Mouse (Mus musculus) gonadal fat pad, adult 2 months (tissue): ENCODE data around the gene Gimap7. TPM values are rescaled to one million over a fixed set of nuclear protein-coding genes. Genes with fewer than 3 reads are reported as not detected.
"Not testable (repeated sequence)": the region's sequence is repeated elsewhere in the genome, so short reads cannot be mapped to it uniquely, and the experiment has no call there.

Source experiments
- DNase-seq: peaks from one replicate; pipeline ENCODE4 v3.0.0-alpha.2; 2012; ENCODE audit warnings: low read depth
- polyA plus RNA-seq: library from polyadenylated mRNA; depleted of rRNA; stranded (reverse); fragments of >200 nt; gene quantifications from 2 replicates; pipeline ENCODE4 v1.2.3, GENCODE M21; 2012; rRNA removed

The Gimap7 gene
- 0.20 and 0.34 TPM in 2 replicates for polyA plus RNA-seq

DNA sequence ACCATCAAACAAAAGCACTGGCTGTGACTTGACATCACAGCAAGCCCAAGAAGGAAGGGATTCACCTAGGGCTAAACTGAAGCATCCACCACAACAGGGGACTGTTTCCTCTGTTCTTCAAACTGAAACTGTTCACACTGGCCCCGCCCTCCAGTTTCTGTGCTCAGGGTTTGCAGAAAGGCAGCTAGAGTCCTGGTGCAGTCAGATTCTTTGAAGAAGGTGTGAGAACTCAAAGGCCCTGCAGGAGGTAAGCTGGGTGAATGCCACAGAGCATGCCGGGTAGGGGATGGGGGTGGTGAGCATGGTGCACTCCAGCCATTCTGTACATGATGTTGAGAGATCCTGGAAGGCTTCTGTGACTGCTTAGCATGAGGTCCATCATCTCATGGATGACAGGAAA is at the start of gene Gimap7, which contains the start of gene Gm28053:
Gene Gimap7, plus strand, starts transcription at position 167 of the 400 bp plus-strand sequence.
Gene Gm28053, plus strand, starts transcription at position 153 of the 400 bp plus-strand sequence.
- DNase-seq = no peak

DNA sequence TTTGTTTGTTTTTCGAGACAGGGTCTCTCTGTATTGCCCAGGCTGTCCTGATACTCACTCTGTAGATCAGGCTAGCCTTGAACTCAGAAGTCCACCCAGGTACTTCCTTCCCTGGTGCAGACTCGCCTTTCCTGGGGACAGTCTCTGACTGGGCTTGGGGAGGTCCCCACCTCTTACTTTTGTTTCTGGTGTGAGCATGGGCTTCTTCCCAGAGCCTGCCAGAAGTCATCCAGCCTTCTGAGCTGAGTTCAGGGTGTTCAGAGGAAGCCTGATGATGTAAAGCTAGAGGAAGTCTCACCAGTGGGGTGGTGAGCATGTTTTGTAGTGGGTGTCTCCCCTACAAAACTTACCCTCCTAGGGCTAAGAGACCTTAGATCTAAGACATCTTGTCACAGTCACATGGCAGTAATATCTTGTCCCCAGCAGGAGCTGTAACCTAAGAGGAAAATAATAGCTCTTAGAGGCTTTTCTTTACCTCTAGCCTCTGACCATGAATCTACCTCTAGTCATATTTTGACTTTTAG is 48.9 kb upstream of the Gimap7 start:
- no peak for DNase-seq

- DNase-seq = no peak
These were observed 43.9 kb upstream of the Gimap7 start for GRCm38 (mm10) chr6:48674291-48675058.

- DNase-seq = no peak
These were observed 43.0 kb upstream of the Gimap7 start for GRCm38 (mm10) chr6:48675400-48675930.

DNA sequence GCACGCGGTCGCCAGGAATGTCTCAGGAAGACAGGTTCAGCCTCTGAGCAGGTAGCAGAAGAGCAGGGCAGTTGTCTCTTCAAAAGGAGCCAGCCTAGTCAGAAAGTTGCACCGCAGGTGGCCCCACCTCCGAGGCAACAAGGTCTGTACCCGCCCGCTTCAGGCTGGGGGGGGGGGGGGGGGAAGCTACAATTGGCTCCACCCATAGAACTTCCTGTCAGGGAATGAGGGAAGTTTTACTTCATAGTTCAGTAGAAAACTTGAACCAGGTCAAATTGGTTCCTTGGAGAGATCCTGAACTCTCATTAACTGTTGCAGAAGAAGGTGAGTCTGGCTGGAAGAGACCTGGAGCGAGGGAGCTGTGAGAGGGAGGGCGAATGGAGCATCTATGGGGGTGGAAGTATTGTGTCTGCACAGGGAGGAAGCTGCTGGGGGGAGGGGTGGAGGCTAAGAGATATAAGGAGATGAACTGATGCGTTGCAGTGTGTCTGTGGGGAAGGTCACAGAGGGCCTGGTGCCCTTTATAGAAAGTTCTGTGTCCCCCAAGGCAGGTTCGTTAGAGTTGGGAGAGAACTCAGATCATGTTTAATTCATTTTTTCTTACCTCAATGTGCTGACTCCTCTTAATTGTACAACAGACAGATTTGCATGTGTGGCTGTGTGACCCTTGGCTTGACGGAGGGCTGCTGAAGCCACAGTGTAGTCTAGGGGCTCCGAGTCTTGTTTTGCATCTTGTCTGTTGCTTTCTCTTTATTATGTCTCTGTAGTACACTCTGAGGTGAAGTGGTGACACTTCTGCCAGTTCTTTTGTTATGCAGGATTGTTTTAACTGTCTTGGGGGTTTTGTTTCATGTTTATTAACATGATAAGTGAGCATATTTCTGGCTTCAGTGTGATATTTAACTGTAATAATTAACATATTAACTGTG is 42.2 kb upstream of the Gimap7 start, which contains the start of gene Gimap9:
Gene Gimap9, plus strand, starts transcription at position 199 of the 929 bp plus-strand sequence.
- DNase-seq = peak; percentile 13

DNA sequence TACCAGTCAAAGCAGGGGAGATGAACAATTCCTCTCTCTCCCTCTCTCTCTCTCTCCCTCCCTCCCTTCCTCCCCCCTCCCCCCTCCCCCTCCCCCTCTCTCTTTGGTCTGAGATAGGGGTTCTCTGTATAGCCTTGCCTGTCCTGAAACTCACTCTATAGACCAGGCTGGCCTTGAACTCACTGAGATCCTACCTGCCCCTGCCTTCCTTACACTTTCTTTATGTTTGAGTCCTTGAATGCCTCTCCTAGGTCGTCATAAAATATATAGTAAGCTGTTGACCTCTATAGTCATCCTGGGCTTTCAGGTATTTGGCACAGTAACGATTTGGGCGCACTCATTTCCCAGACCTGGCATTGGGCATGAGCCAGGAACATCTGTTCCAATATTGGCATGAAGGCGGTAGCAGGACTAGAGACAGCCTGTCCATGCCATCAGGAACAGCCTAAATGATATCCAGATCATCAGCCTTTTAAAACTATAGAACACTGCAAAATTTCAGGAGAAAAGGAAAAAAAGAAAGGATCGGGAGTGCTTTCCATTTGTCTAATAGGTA is 41.5 kb upstream of the Gimap7 start:
- no peak for DNase-seq

GRCm38 (mm10) chr6:48677492-48678345 is 40.7 kb upstream of the Gimap7 start:
- DNase-seq = no peak

DNA sequence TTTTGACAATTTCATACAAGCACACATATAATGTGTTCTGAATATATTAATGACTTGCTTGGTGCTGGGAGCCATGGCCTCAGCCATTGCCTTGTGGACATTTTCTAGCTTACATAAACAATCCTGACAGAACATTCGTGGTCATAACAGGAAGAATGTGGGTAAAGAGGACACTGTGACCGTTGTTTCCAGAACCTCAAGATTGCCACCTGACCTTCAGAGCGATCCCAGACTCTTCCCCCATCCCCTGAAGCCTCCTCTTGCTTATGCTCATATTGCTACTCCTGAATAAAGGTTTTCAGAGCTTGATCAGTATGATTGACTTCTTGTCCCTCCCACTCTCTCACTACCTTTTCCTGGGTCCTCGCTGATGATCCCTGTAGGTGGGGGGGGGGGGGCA is 40.0 kb upstream of the Gimap7 start:
- no peak for DNase-seq

DNA sequence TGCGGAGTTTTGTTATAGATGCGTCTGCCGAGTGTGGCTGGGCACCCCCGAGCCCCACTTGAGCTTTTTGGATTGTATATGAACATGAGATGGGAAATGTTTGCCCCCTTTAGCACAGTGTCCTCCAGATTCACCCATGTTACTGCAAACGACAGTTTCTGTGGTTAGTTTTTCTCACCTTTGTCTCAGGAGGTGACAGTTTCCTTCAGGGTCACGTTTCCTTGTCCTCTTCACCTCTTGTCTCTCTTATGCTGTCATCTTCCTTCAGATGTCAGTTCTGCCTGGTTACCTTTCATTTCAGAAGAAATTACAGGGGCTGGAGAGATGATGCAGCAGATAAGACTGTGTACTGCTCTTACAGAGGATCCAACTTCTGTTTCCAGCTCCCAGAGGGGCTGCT is 38.7 kb upstream of the Gimap7 start:
- DNase-seq = no peak

GRCm38 (mm10) chr6:48680421-48680820 is 38.0 kb upstream of the Gimap7 start:
- DNase-seq = no peak

DNA sequence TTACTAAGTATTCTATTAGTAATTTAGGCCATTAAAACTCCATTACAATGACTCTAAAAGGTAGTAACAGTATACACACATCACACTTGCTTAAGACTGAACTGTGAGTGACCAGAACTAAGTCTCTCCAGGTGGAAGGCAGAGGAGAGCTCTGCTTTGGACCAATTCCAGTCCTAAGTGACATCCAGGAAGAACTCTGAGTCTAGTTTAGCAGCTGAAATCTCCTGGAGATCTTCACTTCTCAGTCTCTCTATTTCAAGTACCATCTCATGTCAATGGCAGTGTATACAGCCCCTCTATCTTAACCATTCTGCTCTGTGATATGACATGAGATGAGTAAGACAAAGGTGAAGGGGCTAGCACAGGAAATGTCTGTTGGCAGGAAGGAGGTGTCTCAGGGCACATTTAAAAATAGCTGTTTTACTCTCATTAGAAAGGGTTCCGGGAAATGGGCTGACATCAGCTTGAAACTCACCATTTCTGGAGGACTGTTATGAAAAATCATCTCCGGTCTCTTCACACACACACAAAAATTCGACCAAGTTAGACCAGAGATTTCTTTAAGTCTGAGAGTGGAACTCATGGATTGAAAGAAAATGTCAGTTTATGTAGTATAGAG is 36.8 kb upstream of the Gimap7 start:
- no peak for DNase-seq

DNA sequence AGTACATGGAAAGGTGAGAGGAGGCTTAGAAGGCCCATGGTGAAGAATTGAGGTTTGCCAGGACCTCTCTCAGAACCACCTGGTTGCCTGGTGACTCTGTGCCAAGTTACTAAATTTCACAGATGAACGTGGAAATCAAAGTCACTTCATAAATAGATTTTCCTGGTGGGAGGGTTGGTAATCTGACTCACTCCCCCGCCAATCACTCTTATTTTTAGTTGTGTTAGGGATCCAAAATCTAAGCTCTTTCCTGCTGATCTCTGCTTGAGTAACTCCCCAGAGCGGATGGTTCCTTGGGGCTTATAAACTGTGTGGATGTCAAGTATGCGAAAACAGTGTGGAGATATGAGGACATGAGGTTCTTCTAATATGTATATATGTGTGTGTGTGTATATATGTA is 36.1 kb upstream of the Gimap7 start:
- no peak for DNase-seq

DNA sequence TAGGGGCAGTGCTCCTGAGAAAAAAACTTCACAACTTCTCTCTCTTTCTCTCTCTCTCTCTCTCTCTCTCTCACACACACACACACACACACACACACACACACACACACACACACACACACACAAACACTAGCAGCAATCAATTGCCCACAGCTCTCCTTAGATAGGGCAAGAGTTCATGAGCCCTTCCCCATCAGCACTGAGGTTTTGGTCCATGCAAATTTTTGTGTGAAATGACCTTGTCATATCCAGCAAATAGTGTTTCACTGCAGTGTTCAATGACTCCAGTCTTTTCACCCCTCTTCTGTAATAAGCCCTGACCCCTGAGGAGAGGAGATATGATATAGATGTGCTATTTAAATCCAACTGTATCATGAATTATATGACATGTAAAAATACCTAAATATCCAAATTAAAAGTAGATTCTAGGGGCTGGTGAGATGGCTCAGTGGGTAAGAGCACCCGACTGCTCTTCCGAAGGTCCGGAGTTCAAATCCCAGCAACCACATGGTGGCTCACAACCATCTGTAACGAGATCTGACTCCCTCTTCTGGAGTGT is 35.1 kb upstream of the Gimap7 start:
- DNase-seq = not testable (repeated sequence)

GRCm38 (mm10) chr6:48684319-48684718 is 34.1 kb upstream of the Gimap7 start, which contains the start of gene Gimap4:
Gene Gimap4, plus strand, starts transcription at chr6:48684549.
- DNase-seq = no peak

DNA sequence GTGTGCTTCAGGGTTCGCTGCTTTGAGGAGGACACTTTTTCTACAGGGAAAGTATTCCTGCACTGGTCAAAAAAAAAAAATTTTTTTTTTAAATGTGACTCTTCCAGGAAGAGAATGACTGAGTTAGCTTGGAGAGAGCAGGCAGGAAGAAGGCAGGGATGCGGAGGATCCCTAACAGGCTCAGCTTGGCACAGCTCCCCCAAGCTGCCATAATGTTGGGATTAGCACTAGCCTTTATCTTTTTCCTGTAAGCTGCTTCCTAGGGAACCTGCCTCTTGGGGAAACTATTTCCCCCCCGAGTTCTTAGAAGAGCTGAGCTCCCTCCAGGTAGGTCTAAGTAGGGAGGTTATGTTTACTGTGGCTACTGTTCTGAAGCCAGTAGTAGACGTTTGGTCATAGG is 33.6 kb upstream of the Gimap7 start:
- no peak for DNase-seq

GRCm38 (mm10) chr6:48685251-48685650 is 33.2 kb upstream of the Gimap7 start:
- no peak for DNase-seq

DNA sequence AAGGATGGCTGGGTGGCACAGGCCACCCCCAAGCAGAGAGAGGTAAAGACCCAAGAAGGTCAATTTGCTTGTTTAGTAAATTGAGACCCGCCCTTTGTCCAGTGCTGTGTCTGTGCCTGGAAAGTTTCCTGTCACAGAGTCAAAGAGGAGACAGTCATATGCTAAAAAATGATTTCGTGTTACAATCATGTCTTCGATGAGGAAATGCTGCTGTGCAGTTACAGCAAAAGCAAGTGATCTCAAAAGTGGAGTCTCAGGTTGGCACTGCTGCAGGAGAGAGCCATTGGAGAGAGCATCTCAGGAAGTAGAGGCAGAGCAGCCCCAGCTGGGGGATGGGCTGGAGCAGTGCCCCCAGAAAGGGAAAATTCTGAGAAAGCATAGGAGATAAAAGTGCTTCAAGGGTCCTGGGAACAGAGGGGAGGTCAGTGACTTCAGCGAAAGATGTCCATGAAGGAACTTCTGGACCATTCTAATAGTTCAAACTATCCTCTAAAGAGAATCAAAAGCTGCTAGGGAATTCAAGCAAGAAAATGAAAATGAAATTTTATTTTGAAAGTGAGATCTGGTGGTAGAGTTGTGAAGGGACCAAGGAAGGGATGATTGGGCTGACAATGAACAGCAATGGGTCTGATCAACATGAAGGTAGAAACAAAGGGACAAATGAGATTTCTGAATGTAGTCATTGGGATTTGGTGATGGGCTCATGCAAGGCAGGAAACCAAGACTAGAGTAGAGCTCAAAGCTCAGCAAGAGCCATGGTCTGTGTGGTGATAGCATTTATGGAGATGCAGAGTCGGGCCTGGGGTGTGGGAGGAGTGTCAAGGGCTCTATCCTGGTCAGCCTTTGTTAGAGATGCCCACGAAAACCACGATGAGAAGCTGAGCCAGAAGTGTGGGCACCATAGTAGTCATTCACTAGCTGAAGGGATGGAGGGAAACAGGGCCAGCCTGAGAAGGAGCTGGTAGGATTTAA is 32.4 kb upstream of the Gimap7 start:
- DNase-seq = no peak

- DNase-seq = no peak
These were observed 31.3 kb upstream of the Gimap7 start for GRCm38 (mm10) chr6:48687077-48687476.

- DNase-seq = no peak
These were observed 29.1 kb upstream of the Gimap7 start for GRCm38 (mm10) chr6:48689320-48689719.
